Mouse (Mus musculus): ENCODE data around the gene Cfap77. TPM values are rescaled to one million over a fixed set of nuclear protein-coding genes. Genes with fewer than 3 reads are reported as not detected.

Cfap77 gene
- polyA plus RNA-seq, 1 experiment from 2014 or later = 0.40 TPM

- H3K27ac ChIP-seq = peak overlapping the region; percentile 58
- no peaks in the 10 kb centered on the region for H3K9me3 ChIP-seq (replicated peaks)
- H3K4me1 ChIP-seq = peaks cover 23% of the 10 kb centered on the region
- no peak overlapping the region for H3K4me3 ChIP-seq
- H3K4me2 ChIP-seq (replicated peaks) = no peak overlapping the region
- WGBS = 26% methylated on average over 8 of the region's 8 CpGs
- H3K27me3 ChIP-seq = peaks cover 80% of the 10 kb centered on the region
- 0 out of 2 replicates have a peak, but pooled peaks have one; percentile 11 for ATAC-seq (ENCODE audit: low FRiP score)
- H3K36me3 ChIP-seq = no peaks in the 10 kb centered on the region
- H3K9ac ChIP-seq = no peak overlapping the region
Measured at GRCm38 (mm10) chr2:29041477-29041768, 13.4 kb downstream of the Cfap77 start.

GRCm38 (mm10) chr2:29040594-29041476 is 14.0 kb downstream of the Cfap77 start:
- Histone ChIP-seq H3K4me1 (peaks cover 17% of the 10 kb centered on the region), H3K27me3 (peaks cover 75% of the 10 kb centered on the region), H3K9ac (no peak overlapping the region; the same call in 1 of the 2 replicates), H3K4me2 (replicated peaks) (no peak overlapping the region), H3K9me3 (replicated peaks) (no peaks in the 10 kb centered on the region), H3K36me3 (no peaks in the 10 kb centered on the region), H3K27ac (peak overlapping the region; percentile 58), H3K4me3 (no peak overlapping the region)
- WGBS = 4% methylated on average over 18 of the region's 18 CpGs
- peak; percentile 32; the same call in 1 of the 2 replicates for ATAC-seq (ENCODE audit: low FRiP score)

GRCm38 (mm10) chr2:29039741-29040140 is 15.1 kb downstream of the Cfap77 start:
- ATAC-seq (ENCODE audit: low FRiP score) = no peak
- WGBS = 34% methylated on average over 5 of the region's 5 CpGs
- Histone ChIP-seq H3K9ac (no peak overlapping the region), H3K36me3 (no peaks in the 10 kb centered on the region), H3K4me3 (no peak overlapping the region), H3K9me3 (replicated peaks) (no peaks in the 10 kb centered on the region), H3K27ac (0 out of 2 replicates have a peak overlapping the region, but pooled peaks have one; percentile 23), H3K4me2 (replicated peaks) (no peak overlapping the region), H3K27me3 (peaks cover 64% of the 10 kb centered on the region), H3K4me1 (peaks cover 14% of the 10 kb centered on the region)

GRCm38 (mm10) chr2:29035698-29036097 is 19.2 kb downstream of the Cfap77 start:
- peaks cover 9% of the 10 kb centered on the region for H3K4me1 ChIP-seq
- no peak for ATAC-seq (ENCODE audit: low FRiP score)
- H3K4me2 ChIP-seq (replicated peaks) = no peak overlapping the region
- peaks cover 49% of the 10 kb centered on the region for H3K27me3 ChIP-seq
- H3K36me3 ChIP-seq = no peaks in the 10 kb centered on the region
- no peak overlapping the region for H3K9ac ChIP-seq
- H3K9me3 ChIP-seq (replicated peaks) = no peaks in the 10 kb centered on the region
- H3K4me3 ChIP-seq = no peak overlapping the region
- 49% methylated on average over 8 of the region's 8 CpGs for WGBS
- no peak overlapping the region for H3K27ac ChIP-seq

GRCm38 (mm10) chr2:29034542-29035475 is 20.1 kb downstream of the Cfap77 start:
- H3K9me3 ChIP-seq (replicated peaks) = no peaks in the 10 kb centered on the region
- peaks cover 9% of the 10 kb centered on the region for H3K4me1 ChIP-seq
- ATAC-seq (ENCODE audit: low FRiP score) = no peak
- H3K9ac ChIP-seq = no peak overlapping the region
- peaks cover 53% of the 10 kb centered on the region for H3K27me3 ChIP-seq
- H3K27ac ChIP-seq = no peak overlapping the region
- no peaks in the 10 kb centered on the region for H3K36me3 ChIP-seq
- no peak overlapping the region for H3K4me2 ChIP-seq (replicated peaks)
- no peak overlapping the region for H3K4me3 ChIP-seq
- WGBS = 40% methylated on average over 20 of the region's 20 CpGs

GRCm38 (mm10) chr2:29031951-29032350 is 22.9 kb downstream of the Cfap77 start:
- Histone ChIP-seq H3K4me3 (no peak overlapping the region), H3K27me3 (peaks cover 36% of the 10 kb centered on the region; the same call in 1 of the 2 replicates), H3K4me2 (replicated peaks) (no peak overlapping the region), H3K9ac (no peak overlapping the region), H3K4me1 (peaks cover 12% of the 10 kb centered on the region), H3K36me3 (no peaks in the 10 kb centered on the region), H3K27ac (no peak overlapping the region), H3K9me3 (replicated peaks) (no peaks in the 10 kb centered on the region)
- ATAC-seq (ENCODE audit: low FRiP score) = no peak
- WGBS = 88% methylated on average over 4 of the region's 4 CpGs

- Histone ChIP-seq H3K9me3 (replicated peaks) (no peaks in the 10 kb centered on the region), H3K9ac (no peak overlapping the region), H3K4me3 (no peak overlapping the region), H3K27ac (no peak overlapping the region; the same call in 1 of the 2 replicates), H3K4me1 (peaks cover 12% of the 10 kb centered on the region), H3K27me3 (peaks cover 31% of the 10 kb centered on the region; the same call in 1 of the 2 replicates), H3K4me2 (replicated peaks) (no peak overlapping the region), H3K36me3 (no peaks in the 10 kb centered on the region)
- ATAC-seq (ENCODE audit: low FRiP score) = peak; percentile 75
- WGBS = 45% methylated on average over 20 of the region's 20 CpGs
Measured at GRCm38 (mm10) chr2:29030048-29030734, 24.7 kb downstream of the Cfap77 start.

GRCm38 (mm10) chr2:29025284-29025683 is 29.6 kb downstream of the Cfap77 start:
- Histone ChIP-seq H3K27me3 (0 out of 2 replicates have a peak, but pooled peaks cover 17% of the 10 kb centered on the region), H3K27ac (no peak overlapping the region), H3K4me2 (replicated peaks) (no peak overlapping the region), H3K9me3 (replicated peaks) (no peaks in the 10 kb centered on the region), H3K9ac (no peak overlapping the region), H3K4me1 (peaks cover 8% of the 10 kb centered on the region), H3K36me3 (no peaks in the 10 kb centered on the region), H3K4me3 (no peak overlapping the region)
- WGBS = 87% methylated on average over 5 of the region's 5 CpGs
- ATAC-seq (ENCODE audit: low FRiP score) = no peak

GRCm38 (mm10) chr2:29023001-29023400 is 31.9 kb downstream of the Cfap77 start:
- WGBS = 93% methylated on average over 7 of the region's 7 CpGs
- Histone ChIP-seq H3K4me3 (no peak overlapping the region), H3K27ac (no peak overlapping the region), H3K36me3 (no peaks in the 10 kb centered on the region), H3K27me3 (peaks cover 19% of the 10 kb centered on the region), H3K4me1 (no peaks in the 10 kb centered on the region), H3K9ac (no peak overlapping the region), H3K4me2 (replicated peaks) (no peak overlapping the region), H3K9me3 (replicated peaks) (no peaks in the 10 kb centered on the region)
- no peak for ATAC-seq (ENCODE audit: low FRiP score)

- no peak overlapping the region for H3K4me2 ChIP-seq (replicated peaks)
- no peak for ATAC-seq (ENCODE audit: low FRiP score)
- H3K36me3 ChIP-seq = no peaks in the 10 kb centered on the region
- H3K4me1 ChIP-seq = peaks cover 14% of the 10 kb centered on the region
- WGBS = 74% methylated on average over 17 of the region's 17 CpGs
- H3K27me3 ChIP-seq = peaks cover 19% of the 10 kb centered on the region
- no peak overlapping the region for H3K9ac ChIP-seq
- no peaks in the 10 kb centered on the region for H3K9me3 ChIP-seq (replicated peaks)
- no peak overlapping the region for H3K4me3 ChIP-seq
- no peak overlapping the region for H3K27ac ChIP-seq
Measured at GRCm38 (mm10) chr2:29021025-29021424, 33.8 kb downstream of the Cfap77 start.

GRCm38 (mm10) chr2:29018680-29019079 is 36.2 kb downstream of the Cfap77 start:
- H3K9me3 ChIP-seq (replicated peaks) = no peaks in the 10 kb centered on the region
- ATAC-seq (ENCODE audit: low FRiP score) = no peak
- WGBS = 44% methylated on average over 5 of the region's 5 CpGs
- peaks cover 16% of the 10 kb centered on the region for H3K4me1 ChIP-seq
- no peak overlapping the region for H3K9ac ChIP-seq
- H3K36me3 ChIP-seq = no peaks in the 10 kb centered on the region
- H3K27ac ChIP-seq = no peak overlapping the region
- H3K4me2 ChIP-seq (replicated peaks) = no peak overlapping the region
- H3K4me3 ChIP-seq = no peak overlapping the region
- peaks cover 26% of the 10 kb centered on the region for H3K27me3 ChIP-seq
